Mouse (Mus musculus): Measurements from ENCODE around the gene Syt3. TPM values are rescaled to one million over a fixed set of nuclear protein-coding genes. Genes with fewer than 3 reads are reported as not detected.

Syt3 gene
- polyA plus RNA-seq, 1 experiment: 1.9 TPM

GRCm38 (mm10) chr7:44411144-44411543 lies 27.2 kb downstream of the Syt3 start:
- Histone ChIP-seq H3K27ac (ENCODE audit: insufficient read depth, low read length) (no peak overlapping the region), H3K4me1 (ENCODE audit: control insufficient read depth, insufficient read depth, low read length) (peaks cover 2% of the 10 kb centered on the region), H3K4me3 (ENCODE audit: low read depth, low read length) (no peak overlapping the region), H3K27me3 (ENCODE audit: control insufficient read depth, insufficient read depth, low read length, poor library complexity, severe bottlenecking) (no peaks in the 10 kb centered on the region), H3K36me3 (ENCODE audit: control insufficient read depth, insufficient read depth, low read length, poor library complexity, severe bottlenecking) (no peaks in the 10 kb centered on the region), H3K9ac (ENCODE audit: low read depth, poor library complexity, severe bottlenecking) (no peak overlapping the region), H3K9me3 (replicated peaks; ENCODE audit: control insufficient read depth, insufficient read depth, low read length, poor library complexity, severe bottlenecking) (no peaks in the 10 kb centered on the region)
- no peak for TF ChIP-seq POLR2A (IDR thresholded peaks at IDR 0.05; ENCODE audit: insufficient read depth, low read length)
- peak; percentile 25 for TF ChIP-seq CTCF (IDR thresholded peaks at IDR 0.05; ENCODE audit: low read depth, low read length)

- H3K27ac ChIP-seq (ENCODE audit: insufficient read depth, low read length): no peak overlapping the region
- H3K4me1 ChIP-seq (ENCODE audit: control insufficient read depth, insufficient read depth, low read length): peaks cover 2% of the 10 kb centered on the region
- no peak overlapping the region for H3K4me3 ChIP-seq (ENCODE audit: low read depth, low read length)
- no peaks in the 10 kb centered on the region for H3K27me3 ChIP-seq (ENCODE audit: control insufficient read depth, insufficient read depth, low read length, poor library complexity, severe bottlenecking)
- H3K36me3 ChIP-seq (ENCODE audit: control insufficient read depth, insufficient read depth, low read length, poor library complexity, severe bottlenecking): no peaks in the 10 kb centered on the region
- no peak overlapping the region for H3K9ac ChIP-seq (ENCODE audit: low read depth, poor library complexity, severe bottlenecking)
- H3K9me3 ChIP-seq (replicated peaks; ENCODE audit: control insufficient read depth, insufficient read depth, low read length, poor library complexity, severe bottlenecking): no peaks in the 10 kb centered on the region
- TF ChIP-seq POLR2A (IDR thresholded peaks at IDR 0.05; ENCODE audit: insufficient read depth, low read length) (no peak), EP300 (IDR thresholded peaks at IDR 0.05; ENCODE audit: insufficient read depth, low read depth, low read length) (no peak), CTCF (IDR thresholded peaks at IDR 0.05; ENCODE audit: low read depth, low read length) (no peak)
These were observed 29.4 kb downstream of the Syt3 start for GRCm38 (mm10) chr7:44413307-44413706.

- TF ChIP-seq CTCF (IDR thresholded peaks at IDR 0.05; ENCODE audit: low read depth, low read length) (no peak), EP300 (IDR thresholded peaks at IDR 0.05; ENCODE audit: insufficient read depth, low read depth, low read length) (no peak), POLR2A (IDR thresholded peaks at IDR 0.05; ENCODE audit: insufficient read depth, low read length) (no peak)
- Histone ChIP-seq H3K36me3 (ENCODE audit: control insufficient read depth, insufficient read depth, low read length, poor library complexity, severe bottlenecking) (no peaks in the 10 kb centered on the region), H3K4me1 (ENCODE audit: control insufficient read depth, insufficient read depth, low read length) (no peaks in the 10 kb centered on the region), H3K4me3 (ENCODE audit: low read depth, low read length) (peak overlapping the region; percentile 67), H3K27ac (ENCODE audit: insufficient read depth, low read length) (no peak overlapping the region), H3K9me3 (replicated peaks; ENCODE audit: control insufficient read depth, insufficient read depth, low read length, poor library complexity, severe bottlenecking) (no peaks in the 10 kb centered on the region), H3K9ac (ENCODE audit: low read depth, poor library complexity, severe bottlenecking) (no peak overlapping the region), H3K27me3 (ENCODE audit: control insufficient read depth, insufficient read depth, low read length, poor library complexity, severe bottlenecking) (no peaks in the 10 kb centered on the region; the same call in 1 of the 2 replicates)
These were observed 43.8 kb downstream of the Syt3 start for GRCm38 (mm10) chr7:44427666-44428065.

GRCm38 (mm10) chr7:44428171-44428950 lies 44.5 kb downstream of the Syt3 start:
- Histone ChIP-seq H3K27ac (ENCODE audit: insufficient read depth, low read length) (no peak overlapping the region), H3K9me3 (replicated peaks; ENCODE audit: control insufficient read depth, insufficient read depth, low read length, poor library complexity, severe bottlenecking) (no peaks in the 10 kb centered on the region), H3K9ac (ENCODE audit: low read depth, poor library complexity, severe bottlenecking) (peak overlapping the region; percentile 40; the same call in 1 of the 2 replicates), H3K36me3 (ENCODE audit: control insufficient read depth, insufficient read depth, low read length, poor library complexity, severe bottlenecking) (no peaks in the 10 kb centered on the region), H3K4me1 (ENCODE audit: control insufficient read depth, insufficient read depth, low read length) (no peaks in the 10 kb centered on the region), H3K27me3 (ENCODE audit: control insufficient read depth, insufficient read depth, low read length, poor library complexity, severe bottlenecking) (no peaks in the 10 kb centered on the region; the same call in 1 of the 2 replicates), H3K4me3 (ENCODE audit: low read depth, low read length) (peak overlapping the region; percentile 67)
- no peak for TF ChIP-seq POLR2A (IDR thresholded peaks at IDR 0.05; ENCODE audit: insufficient read depth, low read length)
- no peak for TF ChIP-seq EP300 (IDR thresholded peaks at IDR 0.05; ENCODE audit: insufficient read depth, low read depth, low read length)
- TF ChIP-seq CTCF (IDR thresholded peaks at IDR 0.05; ENCODE audit: low read depth, low read length): no peak

GRCm38 (mm10) chr7:44428968-44429521 lies 45.1 kb downstream of the Syt3 start, which contains the start of gene Lrrc4b:
Lrrc4b (plus strand) TSS chr7:44429018.
- Histone ChIP-seq H3K27me3 (ENCODE audit: control insufficient read depth, insufficient read depth, low read length, poor library complexity, severe bottlenecking) (no peaks in the 10 kb centered on the region; the same call in 1 of the 2 replicates), H3K9ac (ENCODE audit: low read depth, poor library complexity, severe bottlenecking) (peak within 1 kb of the TSS; percentile 40; the same call in 1 of the 2 replicates), H3K36me3 (ENCODE audit: control insufficient read depth, insufficient read depth, low read length, poor library complexity, severe bottlenecking) (no peaks in the 10 kb centered on the region), H3K4me1 (ENCODE audit: control insufficient read depth, insufficient read depth, low read length) (peaks cover 2% of the 10 kb centered on the region), H3K9me3 (replicated peaks; ENCODE audit: control insufficient read depth, insufficient read depth, low read length, poor library complexity, severe bottlenecking) (no peaks in the 10 kb centered on the region), H3K27ac (ENCODE audit: insufficient read depth, low read length) (no peak within 1 kb of the TSS), H3K4me3 (ENCODE audit: low read depth, low read length) (peak within 1 kb of the TSS; percentile 67)
- TF ChIP-seq EP300 (IDR thresholded peaks at IDR 0.05; ENCODE audit: insufficient read depth, low read depth, low read length): no peak
- TF ChIP-seq POLR2A (IDR thresholded peaks at IDR 0.05; ENCODE audit: insufficient read depth, low read length): no peak
- no peak for TF ChIP-seq CTCF (IDR thresholded peaks at IDR 0.05; ENCODE audit: low read depth, low read length)

Measured in ES-Bruce4 (cell line).